Mouse (Mus musculus): ENCODE results near the gene Zfp831.

- TF ChIP-seq CTCF (conservative IDR thresholded peaks at IDR 0.05; ENCODE audit: insufficient read depth, insufficient read length, low read depth, low read length) (no peak), POLR2A (IDR thresholded peaks at IDR 0.05; ENCODE audit: low read depth, low read length) (no peak)
Measured at GRCm38 (mm10) chr2:174727114-174727823, 83.9 kb downstream of the Zfp831 start.

Data from kidney, adult 2 months (tissue).